Mouse (Mus musculus): ENCODE measurements around the gene Gm20388.

GRCm38 (mm10) chr8:122294273-122294683, 2383.6 kb downstream of the Gm20388 start:
- TF ChIP-seq ZNF384 (IDR thresholded peaks at IDR 0.05; ENCODE audit: low read depth, low read length) (no peak), ZC3H11A (IDR thresholded peaks at IDR 0.05; ENCODE audit: borderline replicate concordance, low read depth, low read length) (no peak), HCFC1 (IDR thresholded peaks at IDR 0.05; ENCODE audit: borderline replicate concordance, insufficient read depth, low read length) (no peak), MAFK (IDR thresholded peaks at IDR 0.05; ENCODE audit: insufficient read depth, low read depth, low read length) (no peak)
